Comparison of ENCODE assay signal across 18 mouse cellular contexts in the genomic region with DNA sequence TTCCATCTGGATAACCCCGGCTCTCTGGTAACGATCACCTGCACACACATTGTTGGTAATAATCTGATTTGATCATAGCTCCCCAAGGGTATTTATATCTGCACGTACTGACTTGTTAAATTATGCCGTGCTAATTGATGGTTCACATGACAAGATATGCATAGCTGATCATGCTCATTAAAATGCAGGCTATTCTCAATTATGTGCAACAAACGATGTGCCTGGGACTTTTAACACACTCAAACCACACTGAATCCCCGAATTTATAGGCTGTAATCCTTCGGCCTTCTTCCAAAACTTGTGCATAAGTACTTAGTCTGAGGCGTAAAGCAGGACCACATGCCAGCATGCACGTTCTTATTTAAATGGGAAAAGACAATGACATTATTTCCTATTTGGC. TPM values are rescaled to one million over a fixed set of nuclear protein-coding genes. Genes with fewer than 3 reads are reported as not detected.
A peak's percentile ranks its signal among the peaks of the same experiment; 100 is the strongest.
DNase-seq lines count a peak whose midpoint lies in the region; ATAC-seq lines count a peak whose summit lies in the region.
"Had no signal": no experiment of that assay in that cellular context is flagged by ENCODE, and none has a peak within 500 bp of the region (broad histone marks: within the 10 kb centered on the region; RNA-seq: fewer than 3 reads in every experiment).

No protein-coding gene starts in this region.

- H3K4me2 ChIP-seq in forebrain, embryonic 12.5 days: 0 out of 2 replicates have a peak overlapping the region, but pooled peaks have one; percentile 41
- no peak overlapping the region for H3K4me2 ChIP-seq in forebrain, embryonic 16.5 days (ENCODE audit: low read length)
- H3K4me2 ChIP-seq in midbrain, embryonic 13.5 days (replicated peaks): no peak overlapping the region
- no peak overlapping the region for H3K4me2 ChIP-seq in heart, embryonic 11.5 days
- H3K4me2 ChIP-seq: heart, embryonic 12.5 days had no signal

- H3K4me1 ChIP-seq in forebrain, embryonic 12.5 days: peaks cover 64% of the 10 kb centered on the region
- H3K4me1 ChIP-seq in forebrain, embryonic 16.5 days (replicated peaks; ENCODE audit: control insufficient read depth, insufficient read depth, low read length): peaks cover 59% of the 10 kb centered on the region
- H3K4me1 ChIP-seq in midbrain, embryonic 13.5 days (replicated peaks): peaks cover 88% of the 10 kb centered on the region
- H3K4me1 ChIP-seq in midbrain, embryonic 10.5 days: peaks cover 58% of the 10 kb centered on the region
- H3K4me1 ChIP-seq in heart, embryonic 11.5 days (ENCODE audit: control insufficient read depth, insufficient read depth, low read length): peaks cover 11% of the 10 kb centered on the region; the same call in 1 of the 2 replicates

- peaks cover 33% of the 10 kb centered on the region for H3K36me3 ChIP-seq in forebrain, embryonic 12.5 days (replicated peaks)
- H3K36me3 ChIP-seq in forebrain, embryonic 16.5 days (ENCODE audit: control insufficient read depth, insufficient read depth): peaks cover 6% of the 10 kb centered on the region; the same call in 1 of the 2 replicates
- H3K36me3 ChIP-seq in midbrain, embryonic 13.5 days: peaks cover 37% of the 10 kb centered on the region
- peaks cover 96% of the 10 kb centered on the region for H3K36me3 ChIP-seq in midbrain, embryonic 10.5 days
- H3K36me3 ChIP-seq in heart, embryonic 11.5 days (ENCODE audit: control insufficient read depth, insufficient read depth, low read length): no peaks in the 10 kb centered on the region

- WGBS in forebrain, embryonic 12.5 days: 38% methylated on average over 9 of the region's 9 CpGs
- WGBS in forebrain, embryonic 16.5 days: 13% methylated on average over 9 of the region's 9 CpGs
- WGBS in midbrain, embryonic 13.5 days: 42% methylated on average over 9 of the region's 9 CpGs
- WGBS in midbrain, embryonic 10.5 days: 88% methylated on average over 9 of the region's 9 CpGs
- 85% methylated on average over 9 of the region's 9 CpGs for WGBS in heart, embryonic 11.5 days (ENCODE audit: insufficient replicate concordance)

- no peak for DNase-seq in midbrain, embryonic 10.5 days (ENCODE audit: low spot score)
- DNase-seq in ZHBTc4 (ENCODE audit: low read depth, low spot score): peak; percentile 20
- DNase-seq in cerebellum, postnatal 36 days: no peak
- DNase-seq: adrenal gland, postnatal 10 days; cerebellum, adult 18-20 months; cerebellum, adult 9-11 months; gastrocnemius, postnatal 14 days; heart, adult 2 months; heart, postnatal 36 days; kidney, adult 8-10 months had no signal

- H3K27ac ChIP-seq in forebrain, embryonic 12.5 days: peak overlapping the region; percentile 88
- H3K27ac ChIP-seq in forebrain, embryonic 16.5 days (ENCODE audit: low read length): no peak overlapping the region
- H3K27ac ChIP-seq in midbrain, embryonic 13.5 days: peak overlapping the region; percentile 25; the same call in 1 of the 2 replicates
- no peak overlapping the region for H3K27ac ChIP-seq in midbrain, embryonic 10.5 days (replicated peaks)
- H3K27ac ChIP-seq in heart, embryonic 11.5 days (ENCODE audit: low read depth, low read length): no peak overlapping the region
- H3K27ac ChIP-seq: embryonic facial prominence, embryonic 10.5 days; heart, adult 2 months had no signal

- no peak for ATAC-seq in forebrain, embryonic 12.5 days (ENCODE audit: low FRiP score)
- ATAC-seq in forebrain, embryonic 16.5 days: no peak
- ATAC-seq in midbrain, embryonic 13.5 days: no peak
- no peak for ATAC-seq in heart, embryonic 11.5 days (replicated peaks; ENCODE audit: insufficient number of reproducible peaks, low FRiP score, low TSS enrichment)
- ATAC-seq: intestine, postnatal 0 days had no signal

- no peaks in the 10 kb centered on the region for H3K27me3 ChIP-seq in forebrain, embryonic 12.5 days
- H3K27me3 ChIP-seq in forebrain, embryonic 16.5 days (replicated peaks; ENCODE audit: control insufficient read depth, insufficient read depth, low read length): no peaks in the 10 kb centered on the region
- no peaks in the 10 kb centered on the region for H3K27me3 ChIP-seq in midbrain, embryonic 13.5 days
- H3K27me3 ChIP-seq in midbrain, embryonic 10.5 days (ENCODE audit: low read depth, poor library complexity, severe bottlenecking): no peaks in the 10 kb centered on the region
- no peaks in the 10 kb centered on the region for H3K27me3 ChIP-seq in heart, embryonic 11.5 days (ENCODE audit: control insufficient read depth, insufficient read depth, low read length)
- H3K27me3 ChIP-seq: CH12.LX; heart, embryonic 12.5 days had no signal

- no peaks in the 10 kb centered on the region for H3K9me3 ChIP-seq in forebrain, embryonic 12.5 days
- H3K9me3 ChIP-seq in forebrain, embryonic 16.5 days (ENCODE audit: control insufficient read depth, low read length): no peaks in the 10 kb centered on the region
- no peaks in the 10 kb centered on the region for H3K9me3 ChIP-seq in midbrain, embryonic 13.5 days
- H3K9me3 ChIP-seq in midbrain, embryonic 10.5 days (replicated peaks): no peaks in the 10 kb centered on the region
- H3K9me3 ChIP-seq in heart, embryonic 11.5 days (replicated peaks; ENCODE audit: control insufficient read depth, low read length): no peaks in the 10 kb centered on the region
- H3K9me3 ChIP-seq: embryonic facial prominence, embryonic 10.5 days; heart, embryonic 12.5 days had no signal

- H3K9ac ChIP-seq in forebrain, embryonic 12.5 days: no peak overlapping the region
- H3K9ac ChIP-seq in forebrain, embryonic 16.5 days (replicated peaks; ENCODE audit: low read depth, low read length): no peak overlapping the region
- H3K9ac ChIP-seq in midbrain, embryonic 13.5 days (replicated peaks): no peak overlapping the region
- H3K9ac ChIP-seq in heart, embryonic 11.5 days (ENCODE audit: low read depth, low read length): no peak overlapping the region
- H3K9ac ChIP-seq: heart, embryonic 12.5 days had no signal

- no peak overlapping the region for H3K4me3 ChIP-seq in forebrain, embryonic 12.5 days (replicated peaks)
- no peak overlapping the region for H3K4me3 ChIP-seq in forebrain, embryonic 16.5 days (replicated peaks; ENCODE audit: low read length)
- H3K4me3 ChIP-seq in midbrain, embryonic 13.5 days (replicated peaks): no peak overlapping the region
- no peak overlapping the region for H3K4me3 ChIP-seq in midbrain, embryonic 10.5 days
- H3K4me3 ChIP-seq in heart, embryonic 11.5 days (ENCODE audit: low read depth, low read length): no peak overlapping the region
- H3K4me3 ChIP-seq: embryonic facial prominence, embryonic 10.5 days; heart, adult 2 months; heart, embryonic 12.5 days had no signal

RNA-seq across cellular contexts. Expression of a gene that starts 16.6 kb away (rescaled TPM):
- polyA plus RNA-seq in forebrain, embryonic 12.5 days (2016; fragmentation: Nextera tagmentation; extraction: Ambion mirVana): 1,306 and 1,372 TPM in 2 replicates
- polyA plus RNA-seq in forebrain, embryonic 16.5 days (2015; fragmentation: Nextera tagmentation; extraction: Ambion mirVana): 1,972 and 2,055 TPM in 2 replicates
- polyA plus RNA-seq in midbrain, embryonic 13.5 days (2015; fragmentation: Nextera tagmentation; extraction: Ambion mirVana): 2,051 and 2,103 TPM in 2 replicates
- 665 and 916 TPM in 2 replicates for polyA plus RNA-seq in midbrain, embryonic 10.5 days (2016; fragmentation: Nextera tagmentation; extraction: Ambion mirVana)
- polyA plus RNA-seq in heart, embryonic 11.5 days (2014; fragmentation: Nextera tagmentation; extraction: Ambion mirVana): 128 and 193 TPM in 2 replicates

Comparison
In these comparisons a context has a peak if more than half of its experiments do, and no peak if none do; other contexts are left out.
1. H3K27ac ChIP-seq: peak in forebrain, embryonic 12.5 days (single experiment) and midbrain, embryonic 13.5 days (single experiment); none in forebrain, embryonic 16.5 days (single experiment), midbrain, embryonic 10.5 days (single experiment) and heart, embryonic 11.5 days (single experiment).